Mouse (Mus musculus): ENCODE measurements around the gene Arl8b.
A peak's percentile ranks its signal among the peaks of the same experiment; 100 is the strongest.

DNA sequence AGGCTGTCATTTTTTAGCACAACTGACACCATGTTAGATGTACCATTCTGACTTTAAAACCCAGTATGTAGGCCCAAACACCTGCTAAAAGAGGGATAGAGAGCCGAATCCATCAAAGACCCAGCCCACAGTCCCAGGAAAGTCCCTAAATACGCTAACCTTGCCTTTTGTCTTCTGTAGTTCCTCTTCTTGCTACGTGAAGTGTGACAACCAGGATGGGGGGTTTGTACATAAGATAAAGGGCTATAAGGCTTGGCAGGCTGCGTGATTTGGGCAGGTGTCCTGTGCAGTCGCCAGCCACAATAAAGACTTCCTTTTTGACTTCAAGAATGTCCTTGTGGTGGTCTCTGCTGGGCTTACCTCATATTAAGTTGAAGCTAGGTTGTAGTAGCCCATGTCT, 4.5 kb upstream of the Arl8b start:
- TF ChIP-seq CTCF (IDR thresholded peaks at IDR 0.05 in 2 of 3, conservative IDR thresholded peaks at IDR 0.05 in 1 of 3; ENCODE audit: control insufficient read depth in 1 of 3, insufficient read depth in 1 of 3, low read depth in 2 of 3, low read length in 3 of 3, poor library complexity in 1 of 3, severe bottlenecking in 1 of 3) = no peak
- TF ChIP-seq MXI1 (IDR thresholded peaks at IDR 0.05; ENCODE audit: low read depth, low read length) = no peak
- peak; percentile 44 to 70 for TF ChIP-seq EP300 (IDR thresholded peaks at IDR 0.05; ENCODE audit: low read depth in 1 of 2, low read length in 2 of 2)
- no peak for TF ChIP-seq ZNF384 (IDR thresholded peaks at IDR 0.05; ENCODE audit: low read depth, low read length)
- TF ChIP-seq JUND (IDR thresholded peaks at IDR 0.05; ENCODE audit: low read depth, low read length) = no peak
